Mouse (Mus musculus) liver, embryonic 11.5 days (tissue): ENCODE results near the gene Sptbn4. TPM values are rescaled to one million over a fixed set of nuclear protein-coding genes. Genes with fewer than 3 reads are reported as not detected.
"Not testable (repeated sequence)": the region's sequence is repeated elsewhere in the genome, so short reads cannot be mapped to it uniquely, and the experiment has no call there.

ENCODE experiments used
- ATAC-seq: fragments of 200-750 bp; cut with Nextera tagmentation; replicated peaks from 2 replicates; pipeline ENCODE4 v1.8.0; 2017; ENCODE audit warnings: moderate number of reproducible peaks, mild to moderate bottlenecking, moderate TSS enrichment, moderate library complexity; ENCODE audit not compliant: low FRiP score
- DNase-seq: peaks from one replicate; pipeline ENCODE4 v3.0.0-alpha.2; 2017; ENCODE audit warnings: low spot score
- H3K27ac ChIP-seq: fragments of 300-500 bp; sonication (generic); 2 replicates; pipeline ENCODE4 v1.5.1; 2014; ENCODE audit warnings: mild to moderate bottlenecking, low read depth, low read length, control low read depth
- H3K27me3 ChIP-seq: fragments of 300-500 bp; sonication (generic); replicated peaks from 2 replicates; pipeline ENCODE4 v1.6.1; 2014; ENCODE audit warnings: low read length, mixed read lengths; ENCODE audit not compliant: control insufficient read depth, insufficient read depth
- H3K36me3 ChIP-seq: fragments of 300-500 bp; sonication (generic); 2 replicates; pipeline ENCODE4 v1.6.1; 2014; ENCODE audit warnings: mild to moderate bottlenecking, low read length, moderate library complexity, mixed read lengths; ENCODE audit not compliant: control insufficient read depth, insufficient read depth
- H3K4me1 ChIP-seq: fragments of 300-500 bp; sonication (generic); replicated peaks from 2 replicates; pipeline ENCODE4 v1.6.1; 2014; ENCODE audit warnings: low read length, mixed read lengths; ENCODE audit not compliant: control insufficient read depth, insufficient read depth
- H3K4me2 ChIP-seq: fragments of 300-500 bp; sonication (generic); 2 replicates; pipeline ENCODE4 v1.6.1; 2014; ENCODE audit warnings: mild to moderate bottlenecking, control low read depth, moderate library complexity
- H3K4me3 ChIP-seq: fragments of 300-500 bp; sonication (generic); 2 replicates; pipeline ENCODE4 v1.5.1; 2014; ENCODE audit warnings: low read depth, low read length, control low read depth
- H3K9ac ChIP-seq: fragments of 300-500 bp; sonication (generic); 2 replicates; pipeline ENCODE4 v1.6.1; 2014; ENCODE audit warnings: low read depth, low read length, control low read depth
- H3K9me3 ChIP-seq: fragments of 300-500 bp; sonication (generic); 2 replicates; pipeline ENCODE4 v1.6.1; 2016; ENCODE audit warnings: low read length, inconsistent platforms, mixed read lengths; ENCODE audit not compliant: control insufficient read depth
- WGBS: fragments of 180-500 bp; shearing (Covaris S2); extraction: QIAGEN DNeasy Blood & Tissue Kit; methylation state at CpG from one replicate; pipeline ENCODE4 v1.1.7; 2014; 5-methylcytosine and 5-hydroxymethylcytosine counted together
- polyA plus RNA-seq: library from polyadenylated mRNA; unstranded; fragments of >200 nt; fragmentation: Nextera tagmentation; extraction: Ambion mirVana; gene quantifications from 2 replicates; pipeline ENCODE4 v1.2.1, GENCODE M21; 2014

Gene Sptbn4
- polyA plus RNA-seq = 0.17 and 0.19 TPM in 2 replicates

- DNase-seq (peak; percentile 98), ATAC-seq (peak; percentile 86)
- Histone ChIP-seq H3K4me3 (peak within 1 kb of the TSS; percentile 84), H3K9me3 (no peaks in the 10 kb centered on the region), H3K4me2 (peak within 1 kb of the TSS; percentile 93), H3K27me3 (peaks cover 30% of the 10 kb centered on the region), H3K36me3 (no peaks in the 10 kb centered on the region), H3K27ac (peak within 1 kb of the TSS; percentile 94), H3K4me1 (peaks cover 29% of the 10 kb centered on the region), H3K9ac (peak within 1 kb of the TSS; percentile 94)
- under 1% methylated on average over 53 of the region's 54 CpGs for WGBS
These were observed at the start of gene Sptbn4, which contains the start of gene Blvrb for GRCm38 (mm10) chr7:27447419-27448286. TSS of gene Sptbn4 (minus strand) at chr7:27447686. TSS of gene Blvrb (plus strand) at chr7:27447978.

DNA sequence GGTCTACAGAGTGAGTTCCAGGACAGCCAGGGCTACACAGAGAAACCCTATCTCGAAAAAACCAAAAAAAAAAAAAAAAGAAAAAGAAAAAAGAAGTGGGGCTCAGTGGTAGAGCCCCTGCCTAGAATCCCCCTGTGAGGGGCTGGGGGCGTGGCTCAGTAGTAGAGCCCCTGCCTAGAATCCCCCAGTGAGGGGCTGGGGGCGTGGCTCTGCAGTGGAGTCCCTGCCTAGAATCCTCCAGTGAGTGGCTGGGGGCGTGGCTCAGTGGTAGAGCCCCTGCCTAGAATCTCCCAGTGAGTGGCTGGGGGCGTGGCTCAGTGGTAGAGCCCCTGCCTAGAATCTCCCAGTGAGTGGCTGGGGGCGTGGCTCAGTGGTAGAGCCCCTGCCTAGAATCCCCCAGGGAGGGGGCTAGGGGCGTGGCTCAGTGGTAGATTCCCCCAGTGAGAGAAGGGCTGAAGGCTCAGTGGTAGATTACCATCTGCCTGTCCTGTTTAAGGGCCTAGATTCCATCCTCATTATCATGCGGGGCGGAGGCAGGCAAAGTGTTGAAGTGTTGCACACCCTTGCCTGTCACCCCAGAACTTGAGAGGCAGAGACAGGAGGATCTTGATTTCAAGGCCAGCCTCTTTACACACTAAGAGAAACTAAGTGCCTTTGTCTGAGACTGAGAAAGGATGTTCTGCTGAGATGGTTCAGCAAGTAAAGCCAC is 47.3 kb upstream of the Sptbn4 start:
- H3K27ac ChIP-seq, ATAC-seq, H3K27me3 ChIP-seq, H3K4me2 ChIP-seq, H3K9ac ChIP-seq, H3K9me3 ChIP-seq, H3K4me3 ChIP-seq, DNase-seq, H3K36me3 ChIP-seq: not testable (repeated sequence)
- peaks cover 24% of the 10 kb centered on the region for H3K4me1 ChIP-seq
- 82% methylated on average over 9 of the region's 9 CpGs for WGBS

GRCm38 (mm10) chr7:27493450-27493849 is 46.0 kb upstream of the Sptbn4 start:
- 86% methylated on average over 5 of the region's 5 CpGs for WGBS
- no peak overlapping the region for H3K4me3 ChIP-seq
- H3K36me3 ChIP-seq = peaks cover 8% of the 10 kb centered on the region; the same call in 1 of the 2 replicates
- H3K4me1 ChIP-seq = peaks cover 36% of the 10 kb centered on the region
- H3K9me3 ChIP-seq = no peaks in the 10 kb centered on the region
- ATAC-seq (no peak), DNase-seq (no peak)
- no peak overlapping the region for H3K27ac ChIP-seq
- H3K9ac ChIP-seq = no peak overlapping the region
- H3K4me2 ChIP-seq = no peak overlapping the region
- H3K27me3 ChIP-seq = no peaks in the 10 kb centered on the region

DNA sequence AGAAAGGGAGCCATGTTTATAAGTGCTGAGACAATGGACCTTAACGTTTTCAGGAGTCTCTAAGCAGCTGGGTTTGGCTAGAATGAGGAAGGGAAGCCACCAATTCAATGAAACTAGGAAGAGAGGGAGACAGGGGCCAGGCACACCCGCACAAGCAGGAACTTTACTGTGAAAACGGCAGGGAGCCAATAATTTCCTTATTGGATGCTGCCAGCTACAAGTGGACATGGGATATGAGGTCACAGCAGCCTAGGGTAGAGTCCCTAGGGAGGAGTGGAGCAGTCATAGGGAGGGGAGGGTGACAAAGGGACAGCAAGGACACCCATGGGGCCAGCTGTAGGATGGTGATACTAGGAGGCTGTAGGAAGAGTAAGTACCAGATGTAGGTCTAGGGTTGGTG is 45.5 kb upstream of the Sptbn4 start:
- no peaks in the 10 kb centered on the region for H3K9me3 ChIP-seq
- ATAC-seq (no peak), DNase-seq (no peak)
- 56% methylated on average over 3 of the region's 3 CpGs for WGBS
- H3K4me3 ChIP-seq = no peak overlapping the region
- no peak overlapping the region for H3K4me2 ChIP-seq
- H3K9ac ChIP-seq = no peak overlapping the region
- no peaks in the 10 kb centered on the region for H3K27me3 ChIP-seq
- H3K4me1 ChIP-seq = peaks cover 41% of the 10 kb centered on the region
- H3K36me3 ChIP-seq = peaks cover 8% of the 10 kb centered on the region; the same call in 1 of the 2 replicates
- H3K27ac ChIP-seq = no peak overlapping the region

DNA sequence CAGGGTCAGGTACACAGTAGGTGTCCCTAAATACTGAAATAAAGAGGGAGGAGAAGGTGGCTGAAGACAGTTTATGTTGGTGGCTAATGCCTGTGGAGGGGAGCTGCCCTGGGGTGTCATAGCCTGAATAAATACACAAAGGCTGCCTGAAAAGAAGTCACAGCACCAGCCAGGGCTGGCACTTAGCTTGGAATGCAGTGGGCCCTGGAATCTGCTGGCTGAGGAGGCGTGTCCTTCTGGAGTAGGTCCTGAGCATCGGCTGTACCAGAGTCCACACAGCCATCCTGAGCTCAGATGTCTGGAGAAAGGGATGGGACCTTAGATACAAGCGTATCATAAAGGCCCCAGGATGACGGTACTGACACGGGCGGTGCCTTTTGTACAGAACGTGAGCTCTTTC is 44.4 kb upstream of the Sptbn4 start:
- Histone ChIP-seq H3K4me1 (peaks cover 37% of the 10 kb centered on the region), H3K9ac (peak overlapping the region; percentile 68)

DNA sequence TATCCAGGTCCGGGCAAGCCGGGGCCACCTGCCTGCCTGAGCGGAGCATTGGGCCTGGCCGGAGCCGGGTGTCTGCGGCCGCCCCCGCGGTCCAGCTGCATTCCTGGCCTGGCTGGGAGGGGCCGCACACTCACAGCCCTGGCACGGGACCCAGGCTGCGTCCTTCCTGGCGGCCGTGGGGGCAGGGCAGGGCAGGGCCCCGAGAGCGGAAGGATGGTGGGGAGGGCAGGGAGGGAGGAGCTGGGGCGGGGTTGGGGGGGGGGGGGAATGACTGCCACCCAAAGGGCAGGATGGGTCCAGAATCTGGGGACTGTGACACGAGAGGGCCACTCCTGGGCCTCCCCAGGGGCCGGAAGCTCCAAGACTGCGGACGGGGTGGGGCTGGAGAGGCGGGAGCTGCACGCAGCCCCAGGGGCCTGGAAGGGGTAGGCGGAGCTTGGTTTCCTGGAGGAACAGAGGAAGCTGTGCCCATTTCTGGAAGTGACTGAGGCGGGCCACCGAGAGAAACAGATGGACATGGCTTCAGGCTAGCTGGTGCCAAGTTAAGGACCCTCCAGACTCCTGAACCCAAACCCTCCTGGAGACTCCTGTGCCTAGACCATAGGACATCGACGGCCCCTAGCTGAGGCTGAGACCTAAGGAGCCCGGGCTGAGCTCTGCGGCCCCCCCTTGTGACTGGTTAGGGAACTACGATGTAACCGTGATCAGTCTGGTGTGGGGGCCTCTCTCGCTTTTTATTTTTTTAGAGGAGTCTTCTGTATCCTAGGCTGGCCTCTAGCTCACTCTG is 43.2 kb upstream of the Sptbn4 start:
- Histone ChIP-seq H3K27me3 (no peaks in the 10 kb centered on the region), H3K4me1 (peaks cover 38% of the 10 kb centered on the region)

More for the DNA sequence above, 44.4 kb upstream of the Sptbn4 start:
- no peaks in the 10 kb centered on the region for H3K9me3 ChIP-seq
- no peak for DNase-seq
- peak overlapping the region; percentile 78 for H3K4me2 ChIP-seq
- H3K27me3 ChIP-seq = no peaks in the 10 kb centered on the region
- peaks cover 8% of the 10 kb centered on the region; the same call in 1 of the 2 replicates for H3K36me3 ChIP-seq
- H3K4me3 ChIP-seq = 0 out of 2 replicates have a peak overlapping the region, but pooled peaks have one; percentile 53
- WGBS = 73% methylated on average over 7 of the region's 7 CpGs
- peak overlapping the region; percentile 96 for H3K27ac ChIP-seq
- ATAC-seq = no peak

GRCm38 (mm10) chr7:27490227-27490542 is 42.7 kb upstream of the Sptbn4 start:
- 31% methylated on average over 4 of the region's 4 CpGs for WGBS
- ATAC-seq (no peak), DNase-seq (no peak)
- no peaks in the 10 kb centered on the region for H3K9me3 ChIP-seq
- peak overlapping the region; percentile 53 for H3K4me3 ChIP-seq
- H3K27me3 ChIP-seq = no peaks in the 10 kb centered on the region
- H3K36me3 ChIP-seq = peaks cover 8% of the 10 kb centered on the region; the same call in 1 of the 2 replicates
- peak overlapping the region; percentile 68 for H3K9ac ChIP-seq
- H3K27ac ChIP-seq = peak overlapping the region; percentile 96
- H3K4me2 ChIP-seq = peak overlapping the region; percentile 78
- peaks cover 40% of the 10 kb centered on the region for H3K4me1 ChIP-seq

More for the DNA sequence above, 43.2 kb upstream of the Sptbn4 start:
- Histone ChIP-seq H3K4me3 (peak overlapping the region; percentile 53), H3K36me3 (peaks cover 8% of the 10 kb centered on the region; the same call in 1 of the 2 replicates), H3K9me3 (no peaks in the 10 kb centered on the region), H3K9ac (peak overlapping the region; percentile 68), H3K4me2 (peak overlapping the region; percentile 78), H3K27ac (peak overlapping the region; percentile 96)
- ATAC-seq (peak; percentile 88), DNase-seq (peak; percentile 95)
- WGBS = under 1% methylated on average over 31 of the region's 33 CpGs

DNA sequence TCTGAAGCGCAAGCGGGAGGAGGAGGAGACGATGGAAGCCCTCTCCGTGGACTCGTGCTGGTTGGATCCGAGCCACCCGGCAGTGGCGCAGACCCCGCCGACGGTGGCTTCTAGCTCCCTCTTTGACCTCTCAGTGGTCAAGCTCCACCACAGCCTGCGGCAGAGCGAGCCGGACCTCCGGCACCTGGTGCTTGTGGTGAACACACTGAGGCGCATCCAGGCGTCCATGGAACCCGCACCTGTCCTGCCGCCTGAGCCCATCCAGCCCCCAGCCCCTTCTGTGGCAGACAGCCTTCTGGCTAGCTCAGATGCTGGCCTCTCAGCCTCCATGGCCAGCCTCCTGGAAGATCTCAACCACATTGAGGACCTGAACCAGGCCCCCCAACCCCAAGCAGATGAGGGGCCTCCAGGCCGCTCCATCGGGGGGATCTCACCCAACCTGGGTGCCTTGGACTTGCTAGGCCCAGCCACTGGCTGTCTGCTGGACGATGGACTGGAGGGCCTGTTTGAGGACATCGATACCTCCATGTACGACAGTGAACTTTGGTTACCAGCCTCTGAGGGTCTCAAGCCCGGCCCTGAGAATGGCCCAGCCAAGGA is 41.9 kb upstream of the Sptbn4 start:
- peaks cover 8% of the 10 kb centered on the region; the same call in 1 of the 2 replicates for H3K36me3 ChIP-seq
- ATAC-seq (no peak), DNase-seq (no peak)
- no peaks in the 10 kb centered on the region for H3K9me3 ChIP-seq
- peak overlapping the region; percentile 78 for H3K4me2 ChIP-seq
- H3K27me3 ChIP-seq = no peaks in the 10 kb centered on the region
- no peak overlapping the region for H3K4me3 ChIP-seq
- H3K4me1 ChIP-seq = peaks cover 40% of the 10 kb centered on the region
- 91% methylated on average over 25 of the region's 25 CpGs for WGBS
- H3K9ac ChIP-seq = peak overlapping the region; percentile 68; the same call in 1 of the 2 replicates
- H3K27ac ChIP-seq = peak overlapping the region; percentile 96; the same call in 1 of the 2 replicates
